Mouse (Mus musculus) liver, adult (tissue): Measurements from ENCODE around the gene Nop58.

Source experiments
- GATA4 ChIP-seq: IDR thresholded peaks from 2 replicates; pipeline ENCODE4 v1.6.1; 2014; ENCODE audit warnings: mild to moderate bottlenecking, low read length; ENCODE audit not compliant: insufficient replicate concordance

Nop58 gene

DNA sequence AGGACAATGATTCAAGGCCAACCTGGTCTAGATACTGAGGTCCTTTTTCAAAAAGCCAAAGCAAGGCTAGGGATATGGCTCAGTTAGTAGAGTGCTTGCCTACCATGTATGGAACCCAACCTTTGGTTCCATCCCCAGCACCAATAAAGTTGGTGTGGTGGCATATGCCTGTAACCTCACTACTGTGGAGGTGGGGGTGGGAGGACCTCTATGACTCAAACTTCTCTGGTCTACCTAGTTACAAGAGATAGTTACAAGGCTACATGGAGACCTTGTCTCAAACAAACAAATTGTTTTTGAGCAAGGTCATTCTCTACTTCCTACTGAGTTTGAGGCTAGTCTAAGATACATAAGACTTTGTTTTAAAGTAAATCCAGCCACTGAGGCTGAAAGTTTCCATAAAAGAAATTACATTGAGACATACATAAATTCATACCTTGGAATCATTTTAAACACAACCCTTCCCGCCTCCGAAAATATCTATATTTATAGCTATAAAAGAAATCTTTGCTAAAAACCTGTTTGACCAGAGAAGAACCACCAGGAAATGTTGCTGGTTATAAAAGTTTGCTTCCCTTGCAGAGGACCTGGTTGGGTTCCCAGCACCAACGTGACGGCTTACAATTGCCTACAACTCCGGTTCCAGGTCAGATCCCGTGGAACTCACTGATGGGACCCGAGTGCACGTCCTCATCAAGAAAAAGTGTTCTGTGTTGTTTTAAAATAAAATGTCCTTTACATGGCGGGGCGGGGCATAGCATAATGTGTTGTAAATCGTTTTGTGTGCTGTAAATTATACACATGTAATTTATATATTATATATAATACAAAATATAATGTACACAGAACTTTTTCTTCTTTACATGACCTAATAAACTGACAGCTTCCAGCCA, 599 bp upstream of the Nop58 start:
- no peak for TF ChIP-seq GATA4

GRCm38 (mm10) chr1:59687493-59687892, 2.7 kb downstream of the Nop58 start:
- TF ChIP-seq GATA4, result no peak

- no peak for TF ChIP-seq GATA4
Measured at GRCm38 (mm10) chr1:59690467-59690866, 5.7 kb downstream of the Nop58 start.

- TF ChIP-seq GATA4, result no peak
Measured at GRCm38 (mm10) chr1:59697751-59698150, 13.0 kb downstream of the Nop58 start.

- TF ChIP-seq GATA4, result no peak
Measured at GRCm38 (mm10) chr1:59698207-59698606, 13.4 kb downstream of the Nop58 start.

DNA sequence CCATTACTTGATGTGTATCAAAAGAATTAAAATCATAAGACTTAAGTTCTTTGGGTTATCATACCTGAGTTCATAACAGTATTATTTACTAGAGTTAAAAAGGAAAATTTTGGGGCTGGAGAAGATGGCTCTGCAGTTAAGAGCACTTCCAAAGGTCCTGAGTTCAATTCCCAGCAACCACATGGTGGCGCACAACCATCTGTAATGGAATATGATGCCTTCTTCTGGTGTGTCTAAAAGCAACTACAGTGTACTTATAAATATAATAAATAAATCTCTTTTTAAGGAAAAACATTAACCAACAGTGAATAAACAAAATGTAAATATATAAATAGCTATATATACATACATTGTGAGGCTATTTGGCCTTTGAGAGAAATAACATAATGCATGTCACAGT, 17.0 kb downstream of the Nop58 start:
- no peak for TF ChIP-seq GATA4

- no peak for TF ChIP-seq GATA4
Measured at GRCm38 (mm10) chr1:59719900-59720299, 35.1 kb downstream of the Nop58 start.

DNA sequence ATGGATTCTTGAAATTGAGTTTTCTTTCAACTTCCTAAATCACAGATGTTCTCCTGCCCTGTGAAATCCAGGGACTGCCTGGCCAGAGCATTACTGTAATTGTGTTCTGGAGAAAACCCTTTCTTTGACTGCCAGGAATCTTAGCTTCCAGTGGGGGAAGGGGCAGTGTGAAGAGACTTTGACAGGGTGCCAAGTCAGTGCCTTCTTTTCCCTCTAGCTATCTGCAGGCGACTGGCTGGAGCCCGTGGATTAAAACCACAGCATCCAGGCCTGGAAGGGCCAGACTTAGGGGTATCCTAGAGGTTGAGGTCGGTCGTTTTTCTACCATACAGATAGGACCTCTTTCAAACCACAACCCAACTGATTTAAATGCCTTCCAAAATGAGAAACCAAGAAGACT, 40.9 kb downstream of the Nop58 start:
- no peak for TF ChIP-seq GATA4

GRCm38 (mm10) chr1:59730106-59730505, 45.3 kb downstream of the Nop58 start:
- no peak for TF ChIP-seq GATA4

DNA sequence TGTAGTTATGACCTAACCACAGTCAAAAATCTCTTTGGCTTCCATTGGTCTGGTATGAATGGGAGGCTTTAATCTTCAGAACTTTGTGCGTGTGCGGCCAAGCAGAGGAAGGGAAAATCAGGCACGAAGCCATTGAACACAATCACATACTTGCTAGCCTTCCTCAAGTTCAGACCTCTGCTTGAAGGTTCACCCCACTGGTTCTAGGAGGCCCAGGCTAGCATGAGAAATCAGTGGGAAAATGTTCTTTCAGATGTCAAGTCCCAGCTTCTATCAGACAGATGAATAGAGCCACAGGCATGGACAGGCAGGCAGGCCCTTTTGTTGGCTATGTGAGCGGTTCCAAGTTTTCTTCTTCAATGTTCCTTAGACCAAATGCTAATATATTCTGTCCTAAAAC, 46.0 kb downstream of the Nop58 start:
- TF ChIP-seq GATA4, result no peak

DNA sequence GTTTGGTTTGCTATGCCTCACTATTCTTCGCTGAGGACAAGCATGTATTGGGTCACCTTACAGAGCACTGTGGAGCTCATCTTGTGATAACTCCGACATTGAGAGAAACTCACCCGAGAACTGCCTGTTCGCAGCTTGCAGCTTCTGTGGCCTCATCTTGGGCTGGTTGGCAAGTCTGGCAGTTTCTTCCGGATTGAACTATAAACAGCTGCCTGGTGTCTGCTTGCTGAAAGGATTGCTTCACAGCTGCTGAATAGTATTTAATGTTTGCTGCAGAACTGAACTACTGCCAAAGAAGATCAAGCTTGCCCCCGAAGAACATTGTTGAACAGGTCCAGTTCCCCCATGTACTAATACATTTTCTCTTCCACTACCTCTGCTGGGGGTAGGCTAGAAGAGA, 49.3 kb downstream of the Nop58 start:
- no peak for TF ChIP-seq GATA4

DNA sequence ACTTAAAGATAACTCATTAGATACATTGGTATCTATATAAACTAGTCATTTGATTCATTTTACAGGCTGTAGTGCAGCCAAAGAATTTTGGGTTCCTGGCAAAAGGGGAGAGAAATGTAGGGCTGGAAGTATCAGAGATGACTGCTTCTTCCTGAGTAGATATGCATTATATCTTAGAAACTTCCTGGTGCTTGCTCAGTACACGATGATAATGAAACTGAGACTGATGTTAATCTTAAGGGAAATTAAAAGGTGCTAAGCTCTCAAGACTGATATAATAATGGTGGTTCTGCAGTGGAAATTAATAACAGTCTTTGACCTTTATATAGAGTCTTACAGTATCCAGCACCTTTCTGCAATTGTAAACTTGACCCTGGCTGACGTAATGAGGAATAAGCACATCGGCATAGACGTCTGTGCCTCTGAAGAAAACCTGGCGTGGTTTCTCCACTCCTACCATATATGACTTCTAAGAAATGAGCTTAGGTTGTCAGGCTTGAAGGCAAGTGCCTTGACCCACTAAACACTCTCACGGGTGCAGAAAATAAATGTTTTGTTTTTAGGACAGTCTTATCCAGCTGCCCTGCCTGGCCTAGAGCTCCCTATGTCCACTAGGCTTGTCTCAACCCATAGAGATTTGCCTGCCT, 54.1 kb downstream of the Nop58 start:
- 0 out of 2 replicates have a peak, but pooled peaks have one; percentile 35 for TF ChIP-seq GATA4

GRCm38 (mm10) chr1:59739577-59740354, 55.0 kb downstream of the Nop58 start:
- peak; percentile 62; the same call in 1 of the 2 replicates for TF ChIP-seq GATA4

DNA sequence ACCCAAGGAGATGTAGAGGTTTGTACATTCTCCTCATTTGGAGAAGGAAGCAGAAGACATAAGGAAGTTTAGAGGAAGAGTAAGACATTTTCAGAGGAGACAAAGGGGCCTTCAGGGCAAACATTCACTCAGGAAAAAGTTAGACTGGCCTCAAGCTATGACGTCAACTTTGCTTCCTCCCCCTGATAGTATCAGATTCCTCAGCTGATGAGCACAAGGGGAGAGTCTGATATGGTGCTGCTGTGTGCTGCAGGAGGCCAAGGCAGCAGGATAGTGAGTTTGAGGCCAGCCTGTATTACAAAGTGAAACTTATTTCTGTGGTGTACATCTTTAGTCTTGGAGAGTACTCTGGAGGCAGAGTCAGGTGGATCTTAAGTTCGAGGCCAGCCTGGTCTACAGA, 64.3 kb downstream of the Nop58 start:
- no peak for TF ChIP-seq GATA4

- no peak for TF ChIP-seq GATA4
Measured at GRCm38 (mm10) chr1:59755298-59755697, 70.5 kb downstream of the Nop58 start.

DNA sequence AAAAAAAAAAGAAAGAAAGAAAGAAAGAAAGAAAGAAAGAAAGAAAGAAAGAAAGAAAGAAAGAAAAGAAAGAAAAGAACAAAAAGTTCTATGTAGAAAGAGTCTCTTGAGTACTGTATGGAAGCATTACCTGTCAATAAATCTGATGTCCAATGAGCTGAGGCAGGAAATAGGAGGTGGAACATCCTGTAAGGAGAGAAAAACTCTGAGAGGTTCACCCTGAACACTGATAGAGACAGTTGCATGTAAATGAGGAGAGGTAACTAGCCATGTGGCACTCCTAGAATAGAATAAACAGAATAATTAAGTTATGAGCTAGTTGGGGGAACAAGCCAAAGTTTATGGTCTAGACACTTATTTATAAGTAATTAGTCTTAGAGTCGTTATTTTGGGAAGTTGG, 73.6 kb downstream of the Nop58 start:
- no peak for TF ChIP-seq GATA4
